Mouse (Mus musculus) left cerebral cortex, adult 9 months (tissue): ENCODE results near the gene Spef1.
"Not testable (repeated sequence)": the region's sequence is repeated elsewhere in the genome, so short reads cannot be mapped to it uniquely, and the experiment has no call there.

Experiments
- DNase-seq, 2 experiments: peaks; one replicate each; pipeline ENCODE4 v3.0.0; 2022; ENCODE audit warnings: low spot score in 2 of 2

Gene Spef1

DNA sequence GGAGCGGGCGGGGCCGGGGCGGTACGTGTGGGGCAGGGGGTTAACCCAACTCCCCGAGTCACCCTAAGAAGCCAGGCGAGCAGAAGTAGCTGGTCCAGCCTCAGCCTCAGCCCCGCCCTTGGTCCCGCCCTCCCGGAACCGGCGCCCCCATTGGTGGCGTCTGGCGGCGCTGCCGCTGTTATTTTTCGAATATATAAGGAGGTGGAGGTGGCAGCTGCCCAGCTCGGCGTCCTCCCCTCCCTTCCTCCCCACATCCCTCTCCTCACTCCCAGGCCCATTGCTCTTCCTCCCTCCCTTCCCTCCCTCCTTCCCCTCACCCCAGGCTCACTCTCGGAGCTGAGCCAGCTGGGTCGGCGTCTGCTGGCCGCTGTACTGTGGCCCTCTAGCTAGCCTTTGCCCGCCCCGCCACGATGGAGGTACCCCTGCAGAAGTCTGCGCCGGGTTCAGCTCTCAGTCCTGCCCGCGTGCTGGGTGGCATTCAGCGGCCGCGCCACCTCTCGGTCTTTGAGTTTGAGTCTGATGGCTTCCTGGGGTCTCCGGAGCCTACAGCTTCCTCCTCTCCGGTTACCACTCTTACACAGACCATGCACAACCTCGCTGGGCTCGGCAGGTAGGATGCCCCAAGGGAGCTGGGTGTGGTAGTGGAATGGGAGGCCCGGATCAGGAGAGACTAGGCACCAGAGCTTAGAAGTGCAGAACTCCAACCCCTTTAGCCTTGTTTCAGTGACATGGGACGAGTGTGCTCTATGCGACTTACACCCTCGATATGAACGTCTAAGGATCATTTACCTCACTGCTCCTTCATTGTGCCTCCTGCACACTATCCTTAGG is at the start of gene Spef1, which contains the start of gene Cdc25b:
Spef1 (minus strand) TSS at position 512 of the 831 bp plus-strand sequence.
Cdc25b (plus strand) TSS at position 179 of the 831 bp plus-strand sequence.
- DNase-seq, result peak in 1 of 2 experiments; percentile 81

DNA sequence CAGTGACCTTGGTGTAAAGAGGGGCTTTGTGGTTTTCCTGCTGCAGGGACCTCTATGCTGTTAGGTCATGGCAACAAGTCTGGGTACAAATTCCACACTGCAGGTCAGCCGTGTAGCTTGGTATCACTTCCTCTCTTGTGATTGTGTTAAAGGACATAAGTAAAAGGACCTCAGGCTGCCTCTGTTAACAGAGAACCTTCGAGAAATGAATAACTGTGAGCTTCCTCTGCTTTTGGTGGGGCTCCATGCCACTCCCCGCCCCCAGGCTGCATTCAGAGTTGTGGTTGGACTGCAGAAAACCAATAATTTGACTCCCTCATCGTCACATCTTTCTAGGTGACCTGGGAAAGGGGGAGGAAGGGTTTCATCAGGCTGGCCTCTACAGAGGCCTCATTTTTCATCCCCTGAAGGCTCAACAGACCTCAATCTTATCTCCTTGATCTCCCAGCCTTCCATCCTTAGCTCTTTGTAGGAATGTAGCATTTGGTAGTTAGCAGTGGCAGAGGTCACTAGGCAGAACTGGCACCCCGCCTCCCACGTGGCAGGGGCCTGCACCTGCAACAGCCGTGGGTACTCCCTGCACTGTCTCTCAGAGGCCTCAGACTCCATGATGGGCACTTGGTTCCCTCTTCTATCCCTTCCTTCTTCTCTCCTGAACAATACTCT is 48.0 kb upstream of the Spef1 start:
- DNase-seq, result no peak

- DNase-seq, result no peak
These were observed 47.1 kb upstream of the Spef1 start for GRCm38 (mm10) chr2:131234127-131234650.

- peak; percentile 82 to 94 for DNase-seq
These were observed 46.4 kb upstream of the Spef1 start, which contains the start of gene Mavs for GRCm38 (mm10) chr2:131233307-131234126. Gene Mavs (plus strand): TSS chr2:131234063.

DNA sequence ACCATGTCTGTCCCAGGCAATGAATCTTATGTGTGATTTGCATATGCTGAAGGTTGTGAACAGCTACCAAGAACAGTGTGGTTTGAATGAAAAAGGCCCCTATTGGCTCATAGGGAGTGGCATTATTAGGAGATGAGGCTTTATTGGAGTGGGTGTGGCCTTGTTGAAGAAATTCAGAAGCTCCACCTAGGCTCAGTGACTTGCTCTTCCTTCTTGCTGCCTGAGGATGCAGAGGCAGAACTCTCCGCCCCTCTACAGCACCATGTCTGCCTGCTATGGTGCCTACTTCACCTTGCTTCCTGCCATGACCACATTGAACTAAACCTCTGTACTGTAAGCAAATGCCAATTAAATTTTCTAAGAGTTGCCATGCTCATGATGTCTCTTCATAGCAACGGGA is 45.5 kb upstream of the Spef1 start:
- DNase-seq, result no peak

DNA sequence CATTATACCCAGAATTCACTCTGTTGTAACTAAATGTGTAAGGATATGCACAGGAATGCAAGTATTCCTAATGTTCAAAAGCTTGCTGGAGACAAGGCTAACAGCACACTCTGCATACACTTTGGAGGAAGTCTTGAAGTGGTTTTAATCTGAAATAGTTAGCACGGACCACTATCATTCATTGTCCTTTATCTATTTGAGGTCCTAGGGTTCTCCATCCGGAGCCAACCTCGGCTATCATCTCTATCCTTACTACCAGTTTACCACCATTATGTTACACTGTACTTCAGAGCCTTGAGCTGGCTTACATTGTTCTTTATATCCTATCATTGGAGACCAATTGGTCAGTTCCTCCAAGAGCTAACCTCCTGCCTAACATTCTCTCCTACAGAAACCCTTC is 40.2 kb upstream of the Spef1 start:
- no peak for DNase-seq

DNA sequence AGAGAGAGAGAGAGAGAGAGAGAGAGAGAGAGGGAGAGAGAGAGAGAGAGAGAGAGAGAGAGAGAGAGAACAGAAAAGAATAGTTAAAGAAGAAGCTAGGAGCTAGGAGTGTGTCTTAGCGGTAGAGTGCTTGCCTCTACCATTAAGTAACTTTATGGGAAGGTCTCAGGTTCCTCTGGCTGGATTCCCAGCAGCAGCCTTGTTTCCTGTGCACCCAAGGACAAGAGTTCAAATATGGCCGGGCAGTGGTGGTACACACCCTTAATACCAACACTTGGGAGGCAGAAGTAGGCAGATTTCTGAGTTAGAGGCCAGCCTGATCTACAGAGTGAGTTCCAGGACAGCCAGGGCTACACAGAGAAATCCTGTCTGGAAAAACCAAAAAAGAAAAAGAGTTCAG is 39.6 kb upstream of the Spef1 start:
- DNase-seq, result not testable (repeated sequence)

- no peak for DNase-seq
These were observed 38.1 kb upstream of the Spef1 start for GRCm38 (mm10) chr2:131225178-131225577.

DNA sequence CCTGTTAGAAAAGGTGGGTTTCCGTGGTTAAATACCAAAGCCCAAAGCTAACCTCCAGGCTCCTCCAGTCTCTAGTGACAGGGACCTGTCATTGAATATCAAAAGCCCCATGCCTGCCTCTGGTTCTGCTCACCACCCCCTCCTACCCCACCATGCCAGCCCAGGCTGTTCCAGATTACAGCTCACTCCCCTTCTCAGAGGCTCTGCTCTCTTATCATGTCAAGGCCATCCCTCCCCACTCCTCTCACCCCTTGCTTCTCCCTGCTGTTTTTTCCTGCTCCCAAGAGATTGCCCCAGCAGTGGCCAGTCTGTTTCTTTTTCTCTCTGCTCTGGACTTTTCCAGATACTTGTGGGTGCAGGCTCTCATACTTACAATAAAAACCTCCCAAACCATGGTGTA is 36.5 kb upstream of the Spef1 start:
- DNase-seq, result no peak

GRCm38 (mm10) chr2:131222562-131222961 is 35.5 kb upstream of the Spef1 start:
- DNase-seq, result no peak

- DNase-seq, result no peak
These were observed 34.9 kb upstream of the Spef1 start for GRCm38 (mm10) chr2:131221853-131222515.

DNA sequence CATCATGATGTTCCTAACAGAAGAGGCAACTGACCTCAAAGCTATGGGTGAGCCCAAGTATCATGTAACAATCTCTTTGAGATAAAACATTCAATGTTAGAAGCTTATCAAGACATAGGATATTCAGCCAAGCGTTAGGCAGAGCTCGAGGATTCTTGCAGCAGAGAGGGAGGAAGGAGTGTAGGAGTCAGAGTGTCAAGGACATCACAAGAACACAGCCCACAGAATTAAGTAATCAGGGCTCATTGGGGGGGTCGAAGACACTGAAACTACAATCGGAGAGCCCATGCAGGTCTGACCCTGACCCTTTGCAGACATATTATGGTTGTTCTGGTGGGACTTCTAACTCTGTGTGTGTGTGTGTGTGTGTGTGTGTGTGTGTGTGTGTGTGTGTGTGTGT is 32.9 kb upstream of the Spef1 start:
- no peak for DNase-seq

DNA sequence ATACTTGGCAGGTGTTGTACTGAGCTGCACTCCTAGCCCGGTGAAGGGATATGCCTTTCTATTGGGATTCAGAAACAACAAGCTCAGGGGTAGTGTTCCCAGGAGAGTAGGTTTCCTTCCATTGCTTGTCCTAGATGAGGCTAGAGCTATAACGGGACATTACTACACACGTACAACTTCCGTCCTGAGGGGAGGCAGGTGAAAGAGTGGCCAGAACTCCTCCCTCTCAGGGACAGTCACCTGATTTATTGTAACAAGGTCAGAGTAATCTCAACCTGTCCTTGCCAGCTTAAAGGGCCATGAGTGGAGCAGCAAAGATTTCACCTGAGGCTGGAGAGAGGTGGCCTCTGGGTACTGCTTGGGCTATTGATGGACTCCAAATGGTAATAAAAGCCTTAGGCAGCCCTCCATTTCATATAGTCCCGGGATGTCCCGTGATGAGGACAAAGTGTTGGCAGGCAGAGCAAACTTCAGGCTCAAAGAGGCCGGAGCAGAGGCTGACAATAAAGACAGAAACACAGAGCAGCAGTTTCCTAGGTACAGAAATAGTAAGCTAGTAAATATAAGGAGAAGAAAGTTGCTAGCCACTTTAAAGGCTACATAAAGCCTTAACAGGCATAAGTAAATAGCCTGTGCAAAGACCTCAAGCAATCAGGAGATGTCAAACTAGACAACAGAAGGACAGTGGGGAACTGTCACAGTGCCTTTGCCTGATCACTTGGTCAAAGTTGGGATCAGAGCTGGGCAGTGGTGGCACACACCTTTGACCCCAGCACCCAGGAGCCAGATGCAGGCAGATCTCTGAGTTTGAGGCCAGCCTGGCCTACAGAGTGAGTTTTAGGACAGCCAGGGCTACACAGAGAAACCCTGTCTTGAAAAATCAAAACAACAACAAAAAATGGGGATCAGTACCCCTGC is 29.1 kb upstream of the Spef1 start:
- DNase-seq, result no peak

GRCm38 (mm10) chr2:131213773-131214172 is 26.7 kb upstream of the Spef1 start:
- no peak for DNase-seq

- DNase-seq, result peak in 1 of 2 experiments; percentile 26
These were observed 24.0 kb upstream of the Spef1 start for GRCm38 (mm10) chr2:131211026-131211615.

GRCm38 (mm10) chr2:131209969-131210792 is 23.1 kb upstream of the Spef1 start:
- DNase-seq, result peak; percentile 87 to 95

DNA sequence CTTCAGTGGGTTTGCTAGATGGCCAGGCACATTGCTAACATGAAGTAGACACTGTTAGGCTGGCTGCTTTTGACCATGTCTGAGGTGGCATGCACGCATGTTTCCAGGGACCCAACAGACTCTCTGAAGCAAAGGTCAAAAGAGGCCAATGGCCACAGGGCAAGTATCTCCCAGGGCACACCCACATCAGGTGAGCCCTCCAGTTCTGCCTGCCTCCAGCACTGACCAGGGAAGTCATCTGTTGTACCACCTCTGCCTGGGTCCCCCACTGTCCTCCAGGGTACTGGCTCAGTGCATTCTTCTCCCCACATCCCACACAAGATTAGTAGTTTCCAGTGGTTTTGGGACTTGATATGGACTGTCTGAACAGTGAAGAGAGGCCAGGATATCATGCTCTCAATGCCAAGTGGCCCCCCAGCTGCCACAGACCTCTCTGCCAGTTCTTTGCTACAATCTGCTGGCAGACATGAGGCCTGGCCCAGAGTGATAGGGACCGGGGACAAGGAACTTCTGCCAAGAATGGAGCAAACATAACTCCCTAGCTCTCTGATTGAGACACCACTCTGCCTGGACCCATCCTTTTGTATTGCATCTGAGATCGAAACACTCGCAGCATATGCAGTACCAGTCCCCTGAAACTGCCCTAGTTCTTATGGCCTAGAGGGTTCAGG is 22.2 kb upstream of the Spef1 start:
- no peak for DNase-seq

GRCm38 (mm10) chr2:131208356-131208755 is 21.3 kb upstream of the Spef1 start:
- no peak for DNase-seq
